Mouse (Mus musculus) left cerebral cortex, postnatal 36 days (tissue): ENCODE results near the gene Ftsj1. TPM values are rescaled to one million over a fixed set of nuclear protein-coding genes. Genes with fewer than 3 reads are reported as not detected.
A peak's percentile ranks its signal among the peaks of the same experiment; 100 is the strongest.

Experiments
- DNase-seq, 2 experiments: peaks; one replicate each; pipeline ENCODE4 v3.0.0; 2021 to 2022; ENCODE audit warnings: low spot score in 2 of 2, mixed read lengths in 1 of 2
- intact Hi-C: fragments of 180-260 bp; cut with DNase I; formaldehyde crosslinking; loops from one replicate; pipeline ENCODE4 v1.15.1; 2025
- total RNA-seq, 2 experiments: library from RNA; stranded (reverse); gene quantifications; 2 replicates each; pipeline ENCODE4 v1.2.3; 2021

The Ftsj1 gene
- 10 to 100 TPM; 22.8 to 27.2 TPM for total RNA-seq

- intact Hi-C loops, result loop anchor here (5.0 kb wide), 1 partner anchor 105 kb away; the partner anchor contains the start of gene Rbm3
- peak; percentile 81 to 83 for DNase-seq
These were observed at the start of gene Ftsj1 for GRCm38 (mm10) chrX:8252334-8253285. Gene Ftsj1, minus strand, starts transcription at chrX:8252406.

- no peak for DNase-seq
- intact Hi-C loops, result no loop called here
These were observed 36.4 kb upstream of the Ftsj1 start for GRCm38 (mm10) chrX:8288621-8289020.

DNA sequence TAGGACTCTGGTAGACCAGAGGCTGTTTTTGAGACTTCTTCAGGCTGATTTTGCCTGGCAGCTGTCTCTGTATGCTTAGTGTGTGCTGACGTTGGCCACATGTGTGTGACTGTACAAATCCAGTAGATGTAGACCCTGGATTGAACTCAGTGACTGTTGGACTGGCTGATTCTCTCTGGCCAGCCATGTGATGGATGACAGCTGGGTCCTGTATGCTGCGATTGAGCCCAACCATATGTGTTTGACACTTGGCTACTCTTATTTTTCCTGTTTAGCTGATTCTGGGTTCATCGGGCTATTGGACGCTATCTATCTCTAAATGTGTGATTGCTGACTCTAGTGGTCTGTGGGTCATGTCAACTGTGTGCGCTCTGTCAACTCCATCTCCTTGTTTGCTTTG, 21.9 kb upstream of the Ftsj1 start:
- intact Hi-C loops, result no loop called here
- DNase-seq, result no peak

DNA sequence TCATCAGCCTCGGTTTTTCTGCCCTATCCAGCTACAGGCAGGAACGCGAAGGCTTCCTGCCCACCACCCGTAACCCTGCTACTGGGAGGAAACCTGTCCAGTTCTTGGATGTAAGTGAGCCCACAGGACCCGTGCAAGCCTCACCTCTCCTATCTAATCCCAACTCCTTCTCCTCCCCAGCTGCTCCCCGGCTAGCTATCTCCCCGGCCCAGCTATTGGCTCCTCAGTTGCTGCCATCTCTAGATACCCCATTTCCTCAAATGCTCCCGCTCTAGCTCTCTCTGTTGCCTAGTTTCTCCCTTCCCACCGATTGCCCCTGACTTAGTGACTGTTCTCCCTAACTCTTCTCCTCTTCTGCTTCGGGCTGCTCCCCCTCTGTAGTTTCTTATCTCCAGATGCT, 19.8 kb upstream of the Ftsj1 start:
- no peak for DNase-seq
- intact Hi-C loops, result no loop called here

GRCm38 (mm10) chrX:8271083-8271820, 19.0 kb upstream of the Ftsj1 start, which contains the start of gene Slc38a5:
Gene Slc38a5, plus strand, starts transcription at chrX:8271133.
- no peak for DNase-seq
- intact Hi-C loops, result no loop called here

GRCm38 (mm10) chrX:8264222-8264621, 12.0 kb upstream of the Ftsj1 start:
- intact Hi-C loops, result no loop called here
- DNase-seq, result no peak

DNA sequence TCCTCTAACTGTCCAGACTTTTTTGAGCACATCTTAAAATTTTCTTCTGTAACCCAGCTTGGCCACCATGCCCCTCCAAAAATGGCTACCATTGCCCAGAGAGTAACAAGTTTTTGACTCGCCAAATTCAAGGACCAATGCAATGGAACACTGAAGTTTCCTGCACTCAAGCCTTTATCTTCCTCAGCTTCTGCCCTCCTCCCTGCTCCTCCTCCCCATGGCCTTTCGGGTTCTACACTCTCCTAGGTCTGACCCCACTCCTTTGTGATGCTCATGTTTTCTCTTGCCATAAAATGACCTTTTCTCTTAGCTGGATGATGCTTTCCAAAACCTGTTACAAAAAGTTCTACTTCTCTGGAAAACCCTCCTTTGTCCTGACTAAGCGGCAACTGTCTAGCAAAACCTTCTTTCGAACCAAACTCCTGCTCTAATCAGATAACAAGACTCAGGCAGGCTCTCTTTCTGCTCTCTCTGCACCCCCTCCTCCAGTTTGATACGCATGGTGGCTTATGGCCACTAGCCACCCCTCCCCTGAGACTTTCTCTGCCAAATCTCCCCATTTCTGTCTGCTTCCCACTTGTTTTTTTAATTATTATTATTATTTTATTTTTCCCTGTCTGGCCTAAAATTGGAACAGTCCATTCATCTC, 11.1 kb upstream of the Ftsj1 start:
- intact Hi-C loops, result no loop called here
- DNase-seq, result no peak

DNA sequence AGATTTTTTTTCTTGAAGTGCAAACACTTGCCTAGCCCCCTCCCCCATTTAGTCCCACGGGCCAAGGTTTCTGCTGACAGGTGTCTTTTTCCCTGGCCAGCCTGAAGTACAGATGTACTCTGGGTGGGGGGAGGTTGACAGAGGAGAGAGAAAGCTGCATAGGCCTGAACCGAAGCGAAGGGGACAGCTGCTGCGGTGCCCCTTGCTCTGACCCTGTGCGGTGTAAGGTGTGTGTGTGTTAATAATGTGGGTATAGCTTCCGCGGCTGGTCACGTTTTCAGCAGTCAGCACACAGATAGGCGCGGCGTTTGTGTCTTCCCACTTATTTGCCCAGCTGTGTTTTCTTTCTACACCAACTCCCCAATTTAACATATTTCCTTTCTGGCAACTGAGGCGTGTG, 7.3 kb upstream of the Ftsj1 start:
- intact Hi-C loops, result no loop called here

GRCm38 (mm10) chrX:8255807-8256206, 3.6 kb upstream of the Ftsj1 start:
- no peak for DNase-seq
- intact Hi-C loops, result no loop called here

More for the DNA sequence above, 7.3 kb upstream of the Ftsj1 start:
- DNase-seq, result no peak

DNA sequence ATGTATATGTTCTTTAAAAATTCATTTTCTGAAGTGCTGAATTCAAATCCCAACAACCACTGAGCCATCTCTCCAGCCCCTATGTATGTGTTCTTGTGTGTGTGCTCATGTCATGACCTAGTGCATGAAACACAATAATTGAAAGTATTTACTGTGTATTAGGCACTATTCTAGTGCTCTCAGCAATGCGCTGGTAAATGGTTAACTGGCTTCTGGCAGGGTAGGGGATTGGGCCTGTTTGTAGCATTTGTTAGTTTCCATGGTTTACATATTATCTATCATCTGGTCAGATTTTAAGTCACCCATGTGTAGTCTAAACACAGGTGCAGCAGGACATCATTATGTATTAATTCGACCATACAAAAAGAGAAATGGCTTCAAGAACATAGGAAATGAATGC, 1.5 kb upstream of the Ftsj1 start:
- no peak for DNase-seq
- intact Hi-C loops, result loop anchor here (5.0 kb wide), 1 partner anchor 106 kb away; the partner anchor contains the start of gene Rbm3

DNA sequence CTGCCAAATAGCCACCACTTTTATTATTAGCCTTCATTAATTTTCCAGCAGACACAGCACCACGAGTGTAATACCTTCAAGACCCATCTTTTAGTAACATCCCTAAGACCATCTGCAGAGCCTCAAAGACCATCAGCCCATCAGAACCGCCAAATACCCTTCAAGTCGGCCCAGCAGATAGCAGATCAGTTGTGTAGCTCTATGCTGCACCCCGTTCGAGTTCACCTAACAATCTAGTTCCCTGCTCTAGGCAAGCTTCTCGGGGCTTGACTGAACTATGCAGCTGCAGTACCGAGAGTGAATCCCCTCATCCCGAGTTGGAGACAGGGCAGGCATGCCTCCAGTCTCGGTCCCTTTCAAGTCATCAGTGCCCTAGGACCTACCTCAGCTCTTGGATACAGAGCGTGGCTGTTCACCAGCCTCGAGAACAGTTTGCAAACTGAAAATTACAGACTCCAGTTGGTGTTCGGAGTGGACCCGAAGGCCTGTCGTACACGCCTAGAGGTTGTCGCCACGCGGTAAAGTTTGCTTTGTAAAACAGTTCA, 345 bp downstream of the Ftsj1 start:
- no peak for DNase-seq
- intact Hi-C loops, result loop anchor here (5.0 kb wide), 1 partner anchor 105 kb away; the partner anchor contains the start of gene Rbm3

DNA sequence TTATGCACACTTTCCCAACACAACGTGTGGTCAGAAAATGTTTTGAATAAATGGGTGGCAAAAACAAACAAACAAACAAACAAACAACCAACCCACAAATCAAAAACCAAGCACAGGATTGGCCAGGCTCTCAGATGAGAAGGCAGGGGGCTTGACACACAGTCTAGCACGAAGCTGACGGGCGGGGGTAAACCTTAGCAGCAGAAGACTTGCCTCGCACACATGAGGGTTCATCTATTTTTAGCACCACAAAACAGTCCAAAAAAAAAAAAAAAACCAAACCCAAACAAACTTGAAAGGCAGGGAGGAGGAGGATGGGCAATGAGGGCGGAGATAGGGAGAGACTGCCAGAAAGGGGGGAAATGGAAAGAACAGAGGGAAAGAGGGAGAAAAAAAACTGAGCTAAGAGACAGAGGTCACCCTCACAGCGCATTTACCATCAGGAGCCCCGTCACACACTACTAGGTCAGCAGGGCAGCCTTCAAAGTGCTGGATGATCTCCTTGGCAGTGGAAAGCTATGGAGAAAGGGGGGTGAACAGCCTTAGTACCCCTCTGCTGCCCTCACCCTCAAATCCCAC, 3.6 kb downstream of the Ftsj1 start:
- DNase-seq, result no peak
- intact Hi-C loops, result no loop called here

DNA sequence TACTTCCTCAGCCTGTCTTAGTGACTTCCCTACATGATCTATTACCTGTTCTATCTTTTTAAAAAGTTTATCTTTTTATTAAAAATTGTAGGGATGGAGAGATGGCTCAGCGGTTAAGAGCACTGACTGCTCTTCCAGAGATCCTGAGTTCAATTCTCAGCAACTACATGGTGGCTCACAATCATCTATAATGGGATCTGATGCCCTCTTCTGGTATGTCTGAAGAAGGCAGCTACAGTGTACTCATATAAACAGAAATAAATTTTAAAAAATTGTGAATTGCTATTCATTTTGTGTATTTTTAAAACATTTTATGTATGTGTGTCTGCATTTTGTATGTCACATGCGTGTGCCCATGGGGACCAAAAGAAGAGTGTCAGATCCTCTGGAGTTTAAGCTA, 4.5 kb downstream of the Ftsj1 start:
- no peak for DNase-seq
- intact Hi-C loops, result no loop called here

GRCm38 (mm10) chrX:8238804-8239395, 13.3 kb downstream of the Ftsj1 start:
- DNase-seq, result no peak
- intact Hi-C loops, result no loop called here

DNA sequence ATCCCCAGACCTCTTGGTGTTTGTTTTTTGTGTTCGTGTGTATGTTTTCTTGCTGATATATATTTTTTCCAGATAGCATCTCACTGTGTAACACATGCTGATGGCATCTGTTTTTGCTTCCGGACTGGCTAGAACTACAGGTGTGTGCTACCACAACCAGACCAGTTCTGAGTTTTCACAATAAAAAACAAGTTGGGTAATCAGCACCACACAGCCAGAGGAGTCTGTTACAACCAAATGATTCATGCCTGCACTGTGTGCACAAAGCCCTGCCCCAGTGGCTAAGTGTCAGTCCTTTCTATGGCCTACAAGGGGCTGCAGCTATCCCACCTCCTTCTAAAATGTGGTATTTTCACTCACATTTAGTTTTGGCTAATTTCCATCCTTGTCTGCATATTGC, 15.5 kb downstream of the Ftsj1 start:
- intact Hi-C loops, result no loop called here

GRCm38 (mm10) chrX:8233602-8234001, 18.6 kb downstream of the Ftsj1 start:
- no peak for DNase-seq
- intact Hi-C loops, result no loop called here

More for the DNA sequence above, 15.5 kb downstream of the Ftsj1 start:
- no peak for DNase-seq

DNA sequence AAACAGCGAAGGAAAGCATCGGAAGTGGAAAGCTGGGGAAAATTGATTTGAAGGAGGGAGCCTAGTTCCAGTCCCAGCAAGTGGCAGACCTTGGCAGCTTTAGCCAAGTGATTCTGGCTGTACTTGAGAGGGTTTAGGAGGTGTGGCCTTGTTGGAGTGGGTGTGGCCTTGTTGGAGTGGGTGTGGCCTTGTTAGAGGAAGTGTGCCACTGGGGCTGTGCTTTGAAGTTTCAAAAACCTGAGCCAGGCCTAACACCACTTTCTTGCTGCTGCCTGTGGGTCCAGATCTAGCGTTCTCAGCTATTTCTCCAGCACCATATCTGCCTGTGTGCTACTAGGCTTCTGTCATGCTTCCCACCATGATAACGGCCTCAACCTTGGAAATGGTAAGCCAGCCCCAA, 21.9 kb downstream of the Ftsj1 start:
- intact Hi-C loops, result no loop called here
- no peak for DNase-seq

- no peak for DNase-seq
- intact Hi-C loops, result no loop called here
These were observed 28.7 kb downstream of the Ftsj1 start for GRCm38 (mm10) chrX:8223473-8223872.
